Mouse (Mus musculus) forebrain, embryonic 14.5 days (tissue): ENCODE data around the gene Kcnk10. TPM values are rescaled to one million over a fixed set of nuclear protein-coding genes. Genes with fewer than 3 reads are reported as not detected.

Source experiments
- ATAC-seq: fragments of 200-750 bp; cut with Nextera tagmentation; 2 replicates; pipeline ENCODE4 v1.8.0; 2017; ENCODE audit warnings: mild to moderate bottlenecking, moderate library complexity
- DNase-seq: peaks from one replicate; pipeline ENCODE4 v3.0.0-alpha.2; 2015; ENCODE audit warnings: low spot score
- H3K27ac ChIP-seq: fragments of 300-500 bp; sonication (generic); 2 replicates; pipeline ENCODE4 v1.5.1; 2014; ENCODE audit warnings: low read depth, mild to moderate bottlenecking, control low read depth, low read length, moderate library complexity
- H3K27me3 ChIP-seq: fragments of 300-500 bp; sonication (generic); replicated peaks from 2 replicates; pipeline ENCODE4 v1.6.1; 2014; ENCODE audit warnings: low read length, control low read depth, mixed read lengths; ENCODE audit not compliant: control insufficient read depth, insufficient read depth
- H3K36me3 ChIP-seq: fragments of 300-500 bp; sonication (generic); 2 replicates; pipeline ENCODE4 v1.6.1; 2014; ENCODE audit warnings: low read length, control low read depth; ENCODE audit not compliant: control insufficient read depth, insufficient read depth
- H3K4me1 ChIP-seq: fragments of 300-500 bp; sonication (generic); 2 replicates; pipeline ENCODE4 v1.6.1; 2014; ENCODE audit warnings: antibody characterized with exemption, low read length, control low read depth; ENCODE audit not compliant: control insufficient read depth, insufficient read depth
- H3K4me2 ChIP-seq: fragments of 300-500 bp; sonication (generic); 2 replicates; pipeline ENCODE4 v1.6.1; 2014; ENCODE audit warnings: mild to moderate bottlenecking, control low read depth, low read length
- H3K4me3 ChIP-seq: fragments of 300-500 bp; sonication (generic); 2 replicates; pipeline ENCODE4 v1.5.1; 2014; ENCODE audit warnings: low read depth, low read length, control low read depth
- H3K9ac ChIP-seq: fragments of 300-500 bp; sonication (generic); 2 replicates; pipeline ENCODE4 v1.6.1; 2014; ENCODE audit warnings: mild to moderate bottlenecking, low read length, control low read depth, moderate library complexity
- H3K9me3 ChIP-seq: fragments of 300-500 bp; sonication (generic); replicated peaks from 2 replicates; pipeline ENCODE4 v1.6.1; 2016; ENCODE audit warnings: low read length, control low read depth, mixed read lengths; ENCODE audit not compliant: control insufficient read depth
- WGBS: fragments of 180-500 bp; shearing (Covaris S2); extraction: QIAGEN DNeasy Blood & Tissue Kit; methylation state at CpG from one replicate; pipeline ENCODE4 v1.1.7; 2014; 5-methylcytosine and 5-hydroxymethylcytosine counted together
- polyA plus RNA-seq: library from polyadenylated mRNA; unstranded; fragments of >200 nt; fragmentation: Nextera tagmentation; extraction: Ambion mirVana; gene quantifications from 2 replicates; pipeline ENCODE4 v1.2.1, GENCODE M21; 2014

The Kcnk10 gene
- polyA plus RNA-seq, 1 experiment from 2014 or later, result 39.5 TPM

- H3K27ac ChIP-seq, result peak overlapping the region; percentile 91
- no peak overlapping the region for H3K9ac ChIP-seq
- H3K9me3 ChIP-seq, result no peaks in the 10 kb centered on the region
- H3K4me1 ChIP-seq, result peaks cover 67% of the 10 kb centered on the region
- DNase-seq, result no peak
- peak overlapping the region; percentile 42 for H3K4me2 ChIP-seq
- no peaks in the 10 kb centered on the region; the same call in 1 of the 2 replicates for H3K36me3 ChIP-seq
- H3K27me3 ChIP-seq, result no peaks in the 10 kb centered on the region
- no peak for ATAC-seq
- 23% methylated on average over 4 of the region's 4 CpGs for WGBS
- H3K4me3 ChIP-seq, result no peak overlapping the region
These were observed 14.8 kb downstream of the Kcnk10 start for GRCm38 (mm10) chr12:98563261-98563660.

- Histone ChIP-seq H3K27ac (peak overlapping the region; percentile 91), H3K9ac (peak overlapping the region; percentile 30; the same call in 1 of the 2 replicates), H3K36me3 (no peaks in the 10 kb centered on the region; the same call in 1 of the 2 replicates), H3K4me3 (0 out of 2 replicates have a peak overlapping the region, but pooled peaks have one; percentile 2), H3K4me1 (peaks cover 61% of the 10 kb centered on the region), H3K27me3 (no peaks in the 10 kb centered on the region), H3K9me3 (no peaks in the 10 kb centered on the region), H3K4me2 (peak overlapping the region; percentile 42)
- DNase-seq (peak; percentile 96), ATAC-seq (peak; percentile 94)
- 5% methylated on average over 13 of the region's 13 CpGs for WGBS
These were observed 15.7 kb downstream of the Kcnk10 start for GRCm38 (mm10) chr12:98562341-98562977.

DNA sequence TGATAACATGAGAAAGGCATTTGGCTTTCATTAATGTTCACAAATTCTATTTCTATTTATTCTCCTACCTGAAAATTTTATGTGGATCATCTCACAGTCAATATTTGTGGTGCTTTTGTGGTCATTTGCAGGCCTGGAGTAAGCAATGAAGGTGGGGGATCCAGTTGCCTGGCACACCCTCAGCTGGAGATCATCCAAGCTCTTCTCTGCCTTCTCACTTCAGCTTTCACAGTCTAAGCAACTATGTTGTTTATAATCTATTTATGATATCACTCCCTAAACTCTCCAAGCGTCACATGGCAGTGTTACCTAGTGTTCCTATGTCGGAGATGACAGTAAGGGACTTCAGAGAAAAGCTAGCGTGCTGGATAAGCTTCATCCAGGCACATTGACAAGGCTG lies 18.1 kb downstream of the Kcnk10 start:
- DNase-seq (no peak), ATAC-seq (no peak)
- Histone ChIP-seq H3K9me3 (no peaks in the 10 kb centered on the region), H3K9ac (no peak overlapping the region), H3K36me3 (no peaks in the 10 kb centered on the region; the same call in 1 of the 2 replicates), H3K27ac (no peak overlapping the region), H3K4me2 (no peak overlapping the region), H3K4me1 (peaks cover 44% of the 10 kb centered on the region), H3K4me3 (no peak overlapping the region), H3K27me3 (no peaks in the 10 kb centered on the region)
- WGBS, result 69% methylated on average over 3 of the region's 3 CpGs

GRCm38 (mm10) chr12:98557013-98557677 lies 21.0 kb downstream of the Kcnk10 start:
- ATAC-seq, result no peak
- Histone ChIP-seq H3K9me3 (no peaks in the 10 kb centered on the region), H3K36me3 (no peaks in the 10 kb centered on the region; the same call in 1 of the 2 replicates), H3K4me1 (peaks cover 15% of the 10 kb centered on the region), H3K4me3 (no peak overlapping the region), H3K27ac (no peak overlapping the region), H3K4me2 (no peak overlapping the region), H3K9ac (no peak overlapping the region), H3K27me3 (no peaks in the 10 kb centered on the region)
- no peak for DNase-seq
- WGBS, result 89% methylated on average over 7 of the region's 7 CpGs

GRCm38 (mm10) chr12:98549981-98550380 lies 28.1 kb downstream of the Kcnk10 start:
- no peaks in the 10 kb centered on the region for H3K27me3 ChIP-seq
- no peak for ATAC-seq
- H3K27ac ChIP-seq, result no peak overlapping the region
- H3K36me3 ChIP-seq, result no peaks in the 10 kb centered on the region
- H3K4me1 ChIP-seq, result no peaks in the 10 kb centered on the region
- no peak overlapping the region for H3K4me3 ChIP-seq
- WGBS, result 93% methylated on average over 6 of the region's 6 CpGs
- no peak for DNase-seq
- H3K9ac ChIP-seq, result no peak overlapping the region
- H3K4me2 ChIP-seq, result no peak overlapping the region
- no peaks in the 10 kb centered on the region for H3K9me3 ChIP-seq

DNA sequence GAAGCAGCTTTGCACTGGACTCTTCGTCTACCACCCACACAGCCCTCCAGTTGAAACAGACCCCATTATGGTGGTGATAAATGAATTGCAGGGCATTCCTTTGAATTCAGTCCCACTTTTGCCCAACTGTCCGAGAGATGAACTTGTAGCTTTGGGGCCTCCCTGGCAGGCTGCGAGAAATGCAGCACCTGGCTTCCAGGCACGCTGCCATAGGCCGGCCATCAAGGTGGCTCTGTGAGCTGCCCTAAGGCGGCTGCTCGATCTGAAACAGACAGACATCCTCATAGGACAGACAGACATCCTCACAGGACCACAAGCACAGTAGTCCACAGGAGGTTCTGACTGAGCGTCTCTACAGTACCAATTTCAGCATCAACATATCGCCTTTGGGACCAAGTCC lies 30.0 kb downstream of the Kcnk10 start:
- 87% methylated on average over 9 of the region's 9 CpGs for WGBS
- Histone ChIP-seq H3K27ac (no peak overlapping the region), H3K9ac (no peak overlapping the region), H3K4me3 (no peak overlapping the region), H3K36me3 (peaks cover 4% of the 10 kb centered on the region; the same call in 1 of the 2 replicates), H3K4me1 (no peaks in the 10 kb centered on the region), H3K4me2 (no peak overlapping the region), H3K27me3 (no peaks in the 10 kb centered on the region), H3K9me3 (no peaks in the 10 kb centered on the region)
- DNase-seq, result no peak
- no peak for ATAC-seq

DNA sequence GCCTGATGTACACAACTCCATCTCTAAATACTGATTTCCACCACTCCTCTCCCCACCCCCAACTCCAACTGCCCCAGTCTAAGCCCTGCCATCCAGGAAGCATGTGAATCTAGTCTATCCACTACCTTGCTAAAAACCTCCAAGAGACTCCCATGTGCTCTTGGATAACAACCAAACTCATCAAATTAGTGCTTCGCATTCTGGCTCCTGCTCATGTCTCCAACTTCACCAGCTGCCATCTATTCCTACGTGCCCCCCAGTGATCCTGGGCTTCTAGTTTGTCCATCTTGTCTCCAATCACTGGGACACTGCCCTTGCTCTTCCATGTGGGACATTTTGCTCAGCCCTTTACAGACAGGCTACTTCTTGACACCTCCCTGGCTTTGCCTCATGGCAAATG lies 32.2 kb downstream of the Kcnk10 start:
- Histone ChIP-seq H3K36me3 (peaks cover 4% of the 10 kb centered on the region; the same call in 1 of the 2 replicates), H3K9ac (no peak overlapping the region), H3K4me3 (no peak overlapping the region), H3K9me3 (no peaks in the 10 kb centered on the region), H3K27me3 (no peaks in the 10 kb centered on the region), H3K27ac (peak overlapping the region; percentile 23; the same call in 1 of the 2 replicates), H3K4me1 (no peaks in the 10 kb centered on the region), H3K4me2 (no peak overlapping the region)
- WGBS, result 77% methylated on average over 2 of the region's 2 CpGs
- DNase-seq, result peak; percentile 69
- ATAC-seq, result peak; percentile 41; the same call in 1 of the 2 replicates

GRCm38 (mm10) chr12:98545251-98545560 lies 32.9 kb downstream of the Kcnk10 start:
- no peaks in the 10 kb centered on the region for H3K4me1 ChIP-seq
- H3K27ac ChIP-seq, result peak overlapping the region; percentile 23; the same call in 1 of the 2 replicates
- 39% methylated on average over 4 of the region's 4 CpGs for WGBS
- H3K9me3 ChIP-seq, result no peaks in the 10 kb centered on the region
- no peak overlapping the region for H3K9ac ChIP-seq
- ATAC-seq, result peak; percentile 54
- H3K36me3 ChIP-seq, result peaks cover 4% of the 10 kb centered on the region; the same call in 1 of the 2 replicates
- H3K4me3 ChIP-seq, result no peak overlapping the region
- H3K4me2 ChIP-seq, result no peak overlapping the region
- no peaks in the 10 kb centered on the region for H3K27me3 ChIP-seq
- DNase-seq, result peak; percentile 74
